ENCODE assay signal across 9 mouse cellular contexts in the genomic region with DNA sequence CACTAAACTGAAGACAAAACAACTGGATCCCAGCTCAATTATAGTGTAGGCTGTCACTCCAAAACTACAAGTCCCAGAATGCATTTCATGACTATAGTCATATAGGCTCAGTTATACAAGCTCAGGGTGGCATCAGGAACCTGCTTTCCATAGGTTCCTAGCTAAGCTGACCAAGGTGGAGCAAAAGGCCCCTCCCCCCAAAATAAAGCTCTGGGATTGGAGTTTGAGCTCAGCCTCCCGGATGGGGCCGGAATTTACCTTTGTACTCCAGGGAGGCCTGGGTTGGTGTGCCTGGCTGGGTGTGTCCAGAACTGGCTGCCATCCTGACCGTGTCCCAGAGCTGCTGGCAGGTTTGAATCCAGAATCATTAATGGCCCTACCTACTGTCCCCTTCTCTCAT. TPM values are rescaled to one million over a fixed set of nuclear protein-coding genes. Genes with fewer than 3 reads are reported as not detected.
DNase-seq lines count a peak whose midpoint lies in the region; TF ChIP-seq lines count a peak whose summit lies in the region.
"Had no signal": no experiment of that assay in that cellular context is flagged by ENCODE, and none has a peak within 500 bp of the region (broad histone marks: within the 10 kb centered on the region; RNA-seq: fewer than 3 reads in every experiment).

Gene Dqx1 (plus strand): TSS at position 55 of the 400 bp plus-strand sequence.

- peak within 1 kb of the TSS; percentile 40 for H3K27ac ChIP-seq in liver, adult 2 months (replicated peaks; ENCODE audit: insufficient read depth, low read depth, low read length)
- no peak within 1 kb of the TSS for H3K27ac ChIP-seq in heart, embryonic 10.5 days
- H3K27ac ChIP-seq: forebrain, embryonic 12.5 days had no signal

- H3K9ac ChIP-seq in liver, adult 2 months (ENCODE audit: low read depth, low read length), result no peak within 1 kb of the TSS; the same call in 1 of the 2 replicates
- H3K9ac ChIP-seq: forebrain, embryonic 12.5 days had no signal

- H3K36me3 ChIP-seq in liver, adult 2 months (ENCODE audit: control insufficient read depth, insufficient read depth, low read length), result peaks cover 8% of the 10 kb centered on the region
- H3K36me3 ChIP-seq in heart, embryonic 10.5 days, result peaks cover 24% of the 10 kb centered on the region

- intact Hi-C loops in heart, postnatal 36 days (cut with DNase I), result no loop called here

- no peaks in the 10 kb centered on the region for H3K27me3 ChIP-seq in liver, adult 2 months (ENCODE audit: control insufficient read depth, insufficient read depth, low read length)
- peaks cover 39% of the 10 kb centered on the region for H3K27me3 ChIP-seq in heart, embryonic 10.5 days (ENCODE audit: insufficient read depth, poor library complexity, severe bottlenecking)

- TF ChIP-seq POLR2A in liver, adult 2 months (IDR thresholded peaks at IDR 0.05; ENCODE audit: extremely low read depth, insufficient read depth, low read length), result 0 out of 2 replicates have a peak, but pooled peaks have one; percentile 25

- DNase-seq in cerebellum, adult 8-10 months, result peak; percentile 24
- DNase-seq in cerebellum, adult 18-20 months, result no peak
- DNase-seq in right cerebral cortex, postnatal 25 days, result peak; percentile 36
- no peak for DNase-seq in right cerebral cortex, postnatal 14 days
- peak; percentile 85 for DNase-seq in liver, adult 2 months (ENCODE audit: extremely low read depth, low read depth, low spot score)
- no peak for DNase-seq in heart, postnatal 36 days
- no peak for DNase-seq in layer of hippocampus, adult 11-12 months (ENCODE audit: low spot score)
- no peak for DNase-seq in heart, embryonic 10.5 days (ENCODE audit: low spot score)

- WGBS in liver, adult 2 months, result 14% methylated on average over 3 of the region's 3 CpGs
- 55% methylated on average over 3 of the region's 3 CpGs for WGBS in heart, embryonic 10.5 days

- peak within 1 kb of the TSS; percentile 1; the same call in 1 of the 2 replicates for H3K4me3 ChIP-seq in liver, adult 2 months (ENCODE audit: insufficient read depth, low read depth, low read length)
- no peak within 1 kb of the TSS for H3K4me3 ChIP-seq in heart, embryonic 10.5 days
- H3K4me3 ChIP-seq: forebrain, embryonic 12.5 days had no signal

- H3K79me2 ChIP-seq in liver, adult 2 months (ENCODE audit: control insufficient read depth, insufficient read depth, low read length), result peaks cover 17% of the 10 kb centered on the region; the same call in 1 of the 2 replicates

- no peak for TF ChIP-seq CTCF in liver, adult 2 months (IDR thresholded peaks at IDR 0.05; ENCODE audit: low read depth, low read length)

- H3K9me3 ChIP-seq in heart, embryonic 10.5 days, result no peaks in the 10 kb centered on the region
- H3K9me3 ChIP-seq: forebrain, embryonic 12.5 days had no signal

- peaks cover 17% of the 10 kb centered on the region for H3K4me1 ChIP-seq in liver, adult 2 months (ENCODE audit: control insufficient read depth, insufficient read depth, low read length)
- H3K4me1 ChIP-seq in heart, embryonic 10.5 days, result peaks cover 24% of the 10 kb centered on the region

RNA-seq across cellular contexts. Expression of gene Dqx1, which starts in this region (rescaled TPM):
- total RNA-seq in liver, adult 2 months (2014; rRNA removed), result 7.4 and 7.5 TPM in 2 replicates
- 8.1 and 9.6 TPM in 2 replicates for polyA plus RNA-seq in liver, adult 2 months (2012; rRNA removed)
- total RNA-seq in heart, postnatal 36 days (2021), result under 1 TPM; 0.65 to 0.89 TPM
- polyA plus RNA-seq in heart, embryonic 10.5 days (2016; fragmentation: Nextera tagmentation; extraction: Ambion mirVana), result 0.59 and 1.5 TPM in 2 replicates

Comparison
In these comparisons a context has a peak if more than half of its experiments do, and no peak if none do; other contexts are left out.
1. DNase-seq: peak in cerebellum, adult 8-10 months (single experiment), right cerebral cortex, postnatal 25 days (single experiment) and liver, adult 2 months (single experiment); none in cerebellum, adult 18-20 months (0 of 2), right cerebral cortex, postnatal 14 days (single experiment), heart, postnatal 36 days (0 of 2), layer of hippocampus, adult 11-12 months (single experiment) and heart, embryonic 10.5 days (single experiment).